Mouse (Mus musculus): Measurements from ENCODE around the gene Slc18a3.

Gene Slc18a3

GRCm38 (mm10) chr14:32463211-32464040 is 1.2 kb downstream of the Slc18a3 start:
- DNase-seq (ENCODE audit: low read depth) = no peak

GRCm38 (mm10) chr14:32452552-32452951 is 12.1 kb downstream of the Slc18a3 start:
- no peak for DNase-seq (ENCODE audit: low read depth)

- DNase-seq (ENCODE audit: low read depth) = no peak
Measured at GRCm38 (mm10) chr14:32446989-32447388, 17.7 kb downstream of the Slc18a3 start.

- no peak for DNase-seq (ENCODE audit: low read depth)
Measured at GRCm38 (mm10) chr14:32443446-32443845, 21.2 kb downstream of the Slc18a3 start.

- no peak for DNase-seq (ENCODE audit: low read depth)
Measured at GRCm38 (mm10) chr14:32439744-32440143, 24.9 kb downstream of the Slc18a3 start.

GRCm38 (mm10) chr14:32439316-32439715 is 25.3 kb downstream of the Slc18a3 start:
- no peak for DNase-seq (ENCODE audit: low read depth)

GRCm38 (mm10) chr14:32437352-32437793 is 27.3 kb downstream of the Slc18a3 start:
- DNase-seq (ENCODE audit: low read depth) = no peak

- DNase-seq (ENCODE audit: low read depth) = no peak
Measured at GRCm38 (mm10) chr14:32429030-32429602, 35.5 kb downstream of the Slc18a3 start.

GRCm38 (mm10) chr14:32423946-32424345 is 40.7 kb downstream of the Slc18a3 start:
- DNase-seq (ENCODE audit: low read depth) = no peak

GRCm38 (mm10) chr14:32418747-32419146 is 45.9 kb downstream of the Slc18a3 start:
- no peak for DNase-seq (ENCODE audit: low read depth)

Measured in c-Kit-positive CD71-positive TER-119-negative erythroid progenitor cells, embryonic 14.5 days (primary cell).